Mouse (Mus musculus): ENCODE measurements at regions not wholly inside any gene's neighbourhood (a gene's known extent, or its start where the extent isn't known, plus 50 kb on each side); places are given as distances from the start of the nearest gene placed in this dataset.
A peak's percentile ranks its signal among the peaks of the same experiment; 100 is the strongest.

DNA sequence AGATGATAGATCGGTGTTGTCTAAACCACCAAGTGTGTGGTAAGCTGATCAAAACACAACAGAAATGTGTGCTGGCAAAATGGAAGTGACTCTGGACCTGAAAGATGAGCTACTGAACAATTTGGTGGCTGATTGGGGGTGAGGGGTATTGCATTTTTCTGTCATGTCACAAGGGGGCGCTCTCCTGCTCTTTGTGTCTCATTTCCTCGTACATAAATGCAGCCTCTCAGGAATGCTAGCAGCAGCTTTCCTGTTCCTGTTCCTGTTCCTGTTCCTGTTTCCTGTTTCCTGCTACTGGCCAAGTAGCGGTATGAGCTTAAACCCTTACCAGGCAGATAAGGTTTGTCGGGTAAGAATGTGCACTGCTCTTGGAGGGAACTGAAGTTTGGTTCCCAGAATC lies 134.7 kb upstream of the Fstl4 start:
- DNase-seq (ENCODE audit: low spot score in 2 of 2), result no peak

DNA sequence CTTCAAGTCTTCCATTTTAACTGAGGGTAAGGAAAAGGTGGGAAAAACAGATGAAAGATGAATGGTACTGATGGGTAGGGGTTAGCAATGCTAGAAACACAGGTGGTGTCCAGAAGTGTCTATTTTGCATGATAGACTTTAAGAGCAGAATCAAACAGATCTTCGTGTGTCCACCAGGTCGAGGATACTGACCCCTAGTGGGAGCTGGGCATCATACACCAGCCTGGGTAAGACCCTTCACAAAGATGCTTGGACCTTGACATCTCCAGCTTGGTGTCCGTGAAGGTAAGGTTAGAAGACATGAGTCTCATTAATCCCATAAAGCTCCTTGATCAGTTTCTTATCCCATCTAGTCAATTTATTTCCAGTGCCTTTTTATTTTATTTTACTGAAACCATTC lies 132.9 kb upstream of the Fstl4 start:
- no peak for DNase-seq (ENCODE audit: low spot score in 2 of 2)

DNA sequence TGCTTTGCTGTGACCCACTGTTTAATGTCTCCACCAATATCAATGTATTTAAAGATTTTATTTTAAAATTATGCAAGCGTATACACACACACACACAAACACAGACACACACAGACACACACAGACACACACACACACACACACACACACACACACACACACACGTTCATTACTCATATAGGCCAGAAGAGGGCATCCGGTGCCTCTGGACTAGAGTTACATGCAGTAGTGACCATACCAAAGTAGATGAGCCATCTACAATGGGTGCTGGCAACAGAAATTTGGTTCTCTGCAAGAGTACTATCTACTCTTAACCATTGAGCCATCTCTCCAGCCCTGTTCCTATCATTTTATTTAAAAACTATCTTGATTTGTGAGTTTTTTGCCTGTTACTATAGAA lies 130.2 kb upstream of the Fstl4 start:
- DNase-seq (ENCODE audit: low spot score in 2 of 2), result peak in 1 of 2 experiments; percentile 14

DNA sequence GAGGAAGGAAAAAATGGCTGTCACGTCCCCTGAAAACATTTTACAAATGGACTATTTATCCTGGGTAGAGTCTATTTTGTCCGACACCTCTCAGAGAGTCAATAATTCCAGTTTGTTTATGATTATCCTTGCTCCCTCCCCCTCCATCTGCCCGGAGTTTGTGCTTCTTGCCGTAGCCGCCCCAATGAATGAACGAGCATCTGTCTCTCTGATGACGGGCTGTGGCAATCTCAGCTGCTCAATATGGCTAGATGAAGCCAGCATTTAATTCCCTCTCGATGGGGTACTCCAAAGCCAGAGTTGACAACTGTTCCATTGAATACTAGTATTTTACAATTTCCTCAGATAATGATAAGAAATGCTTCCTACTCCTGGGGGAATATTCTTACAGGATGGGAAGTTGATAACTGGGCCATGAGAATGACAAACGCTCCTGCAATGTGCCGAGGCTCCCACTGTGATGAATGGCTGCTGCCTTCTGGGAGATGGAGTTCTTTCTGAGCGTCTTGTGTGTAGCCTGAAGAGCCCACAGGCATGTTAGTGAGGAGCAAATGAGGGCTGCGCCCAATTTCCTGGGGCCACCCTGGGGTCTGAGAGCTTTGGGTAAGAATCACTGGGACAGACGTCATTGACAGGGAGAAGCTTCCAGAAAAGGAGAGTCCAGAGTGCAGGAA lies 128.6 kb upstream of the Fstl4 start:
- DNase-seq (ENCODE audit: low spot score in 2 of 2), result no peak

DNA sequence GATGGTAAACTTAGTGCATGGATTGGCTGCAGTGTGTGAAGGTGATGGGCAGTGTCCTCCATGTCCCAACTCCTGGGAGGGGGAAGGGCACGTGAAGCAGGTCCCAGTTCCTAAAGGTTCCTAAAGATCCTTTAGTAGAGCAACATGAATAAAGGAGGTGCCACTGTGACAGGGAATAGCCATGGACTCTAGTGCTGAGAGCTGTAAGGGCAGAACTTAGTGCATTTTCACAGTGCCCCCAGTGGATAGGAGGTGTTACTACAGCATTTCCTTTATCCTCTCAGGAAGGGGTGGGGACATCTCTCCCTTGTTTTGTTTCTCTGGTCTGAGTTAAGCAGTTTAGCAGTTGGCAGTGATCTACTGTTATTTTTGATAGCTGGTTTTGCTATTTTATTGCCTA lies 125.5 kb upstream of the Fstl4 start:
- DNase-seq (ENCODE audit: low spot score in 2 of 2), result no peak

DNA sequence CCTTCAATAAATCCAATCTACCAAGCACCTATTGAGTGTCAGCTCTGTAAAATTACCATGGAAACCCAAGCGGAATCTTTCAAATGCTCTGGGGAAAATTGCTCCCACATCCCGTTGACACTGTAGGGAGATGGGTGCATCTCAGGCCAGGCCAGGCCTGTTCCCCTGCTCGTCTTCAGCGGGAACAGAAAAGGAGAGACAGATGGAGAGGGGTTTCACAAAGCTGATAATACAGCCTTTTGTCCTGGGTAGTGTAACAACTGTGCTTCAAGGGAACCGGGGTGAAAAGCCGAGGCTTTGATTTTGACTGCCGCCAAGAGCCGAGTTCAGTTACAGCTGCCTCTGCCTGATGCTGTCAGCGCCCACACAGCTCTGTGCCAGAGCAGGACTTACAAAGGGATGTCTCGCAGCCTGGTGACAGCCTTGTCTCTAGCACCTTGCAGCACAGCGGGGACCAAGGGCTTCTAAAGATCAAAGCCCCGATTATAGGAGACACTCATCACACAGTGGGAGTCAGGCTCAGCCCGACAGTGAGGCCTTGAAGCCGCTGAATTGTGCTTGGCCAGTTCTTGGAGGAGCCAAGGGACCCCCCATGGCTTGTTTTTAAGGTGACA lies 122.6 kb upstream of the Fstl4 start:
- DNase-seq (ENCODE audit: low spot score in 2 of 2), result peak in 1 of 2 experiments; percentile 43

DNA sequence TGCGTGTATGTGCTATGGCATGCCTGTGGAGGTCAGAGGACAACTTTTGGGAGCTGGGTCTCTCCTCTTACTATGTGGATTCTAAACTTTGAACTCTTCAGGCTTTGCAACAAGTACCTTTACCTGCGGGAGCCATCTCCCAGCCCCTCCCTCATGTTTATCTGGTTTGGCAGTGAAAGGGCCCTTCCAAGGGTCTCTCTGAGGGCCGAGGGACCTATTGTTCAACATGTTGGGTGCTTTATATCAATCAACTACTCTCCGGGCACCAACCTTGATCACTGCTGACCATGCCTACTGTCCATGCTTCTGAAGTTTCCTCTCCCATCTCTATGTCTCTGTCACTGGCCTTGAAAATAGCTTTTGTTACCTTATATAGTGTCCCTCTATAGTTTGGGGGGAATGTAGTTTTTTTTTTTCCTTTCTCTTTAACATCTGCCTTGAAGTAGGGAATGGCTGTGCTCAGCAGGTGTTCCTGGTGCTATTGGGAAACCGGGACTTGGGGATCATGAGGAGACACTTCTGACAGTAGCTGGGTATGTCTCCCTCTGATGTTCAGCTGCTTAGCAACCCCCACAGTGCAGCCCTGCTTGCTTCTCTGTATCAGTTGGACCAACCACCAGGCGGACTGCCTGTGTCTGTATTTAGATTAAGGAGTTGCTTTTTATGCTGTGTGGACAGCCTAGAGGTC lies 120.2 kb upstream of the Fstl4 start:
- DNase-seq (ENCODE audit: low spot score in 2 of 2), result no peak

DNA sequence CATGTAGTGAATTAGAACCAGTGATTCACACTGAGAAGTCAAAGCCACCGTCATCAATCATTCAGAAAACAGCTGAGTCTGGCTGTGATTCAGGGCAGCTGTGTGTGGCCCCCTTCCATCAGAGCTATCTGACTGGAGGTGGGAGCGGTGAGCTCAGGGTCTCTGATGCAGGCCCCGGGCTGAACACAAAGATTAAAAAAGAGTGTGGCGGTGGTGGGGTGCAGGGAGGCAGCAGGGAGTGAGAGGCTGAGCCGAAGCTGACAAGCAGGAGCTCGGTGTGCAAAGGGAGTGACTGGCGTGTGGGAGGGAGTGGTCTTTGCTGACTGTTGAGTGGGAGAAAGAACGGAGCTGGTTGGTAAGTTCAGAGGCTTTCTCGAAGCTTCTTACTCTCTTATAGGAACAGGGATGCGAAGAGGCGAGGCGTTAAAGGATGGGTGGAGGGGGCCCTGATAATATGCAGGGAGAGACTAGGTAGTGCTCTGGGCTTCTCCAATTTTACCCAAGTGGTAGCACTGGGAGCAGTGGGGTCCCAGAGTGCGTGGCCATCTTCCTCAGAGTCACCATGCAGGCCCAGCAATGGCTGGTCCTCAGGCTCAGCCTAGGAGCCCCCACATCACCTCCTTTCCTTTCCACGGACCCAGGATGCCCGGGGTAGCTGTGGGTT lies 116.1 kb upstream of the Fstl4 start:
- peak; percentile 57 to 68 for DNase-seq (ENCODE audit: low spot score in 2 of 2)

DNA sequence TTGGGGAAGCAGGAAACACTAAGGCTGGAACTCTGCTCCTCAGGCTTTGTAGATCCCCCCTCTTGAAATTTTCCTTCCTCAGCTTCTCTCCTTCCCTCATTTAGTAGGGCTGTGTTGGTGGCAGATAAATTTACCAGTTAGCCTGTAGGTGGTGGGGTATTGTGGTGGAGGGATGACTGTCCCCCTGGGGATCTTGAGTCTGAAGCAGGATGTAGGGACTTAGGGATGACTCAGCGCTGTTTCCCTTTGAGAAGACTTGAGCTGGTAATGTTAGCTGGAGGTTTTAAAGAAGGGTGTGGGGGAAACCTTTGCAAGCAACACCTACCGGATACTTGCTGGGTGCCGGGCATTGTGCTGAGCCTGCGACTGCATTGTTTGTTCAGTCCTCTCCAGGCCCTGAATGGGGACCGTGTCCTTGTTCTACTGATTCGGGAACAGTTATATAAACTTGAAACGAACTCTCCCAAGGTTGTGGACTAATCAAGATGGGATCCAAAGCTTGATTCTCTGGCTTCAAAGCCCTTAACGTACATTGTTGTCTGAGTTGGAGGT lies 115.5 kb upstream of the Fstl4 start:
- DNase-seq (ENCODE audit: low spot score in 2 of 2), result peak in 1 of 2 experiments; percentile 60

DNA sequence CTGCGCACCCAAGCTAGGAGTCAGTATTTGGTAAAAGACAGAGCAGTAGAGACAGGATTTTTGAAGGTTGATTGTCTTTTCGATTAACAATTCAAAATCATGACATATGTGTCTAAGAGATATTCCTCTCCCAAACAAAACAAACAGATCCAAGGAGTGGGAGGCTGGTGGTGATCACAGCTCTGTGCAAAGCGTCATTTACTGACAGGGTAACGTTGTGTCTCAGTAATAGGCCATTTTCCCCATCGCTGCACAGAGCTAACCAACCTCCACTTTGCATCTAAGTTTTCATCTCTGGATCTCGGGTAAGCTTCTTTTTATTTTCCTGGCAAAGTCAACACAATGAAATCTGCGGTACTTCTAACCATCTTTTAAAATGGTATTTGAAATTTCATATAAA lies 109.8 kb upstream of the Fstl4 start:
- DNase-seq (ENCODE audit: low spot score in 2 of 2), result peak in 1 of 2 experiments; percentile 30

DNA sequence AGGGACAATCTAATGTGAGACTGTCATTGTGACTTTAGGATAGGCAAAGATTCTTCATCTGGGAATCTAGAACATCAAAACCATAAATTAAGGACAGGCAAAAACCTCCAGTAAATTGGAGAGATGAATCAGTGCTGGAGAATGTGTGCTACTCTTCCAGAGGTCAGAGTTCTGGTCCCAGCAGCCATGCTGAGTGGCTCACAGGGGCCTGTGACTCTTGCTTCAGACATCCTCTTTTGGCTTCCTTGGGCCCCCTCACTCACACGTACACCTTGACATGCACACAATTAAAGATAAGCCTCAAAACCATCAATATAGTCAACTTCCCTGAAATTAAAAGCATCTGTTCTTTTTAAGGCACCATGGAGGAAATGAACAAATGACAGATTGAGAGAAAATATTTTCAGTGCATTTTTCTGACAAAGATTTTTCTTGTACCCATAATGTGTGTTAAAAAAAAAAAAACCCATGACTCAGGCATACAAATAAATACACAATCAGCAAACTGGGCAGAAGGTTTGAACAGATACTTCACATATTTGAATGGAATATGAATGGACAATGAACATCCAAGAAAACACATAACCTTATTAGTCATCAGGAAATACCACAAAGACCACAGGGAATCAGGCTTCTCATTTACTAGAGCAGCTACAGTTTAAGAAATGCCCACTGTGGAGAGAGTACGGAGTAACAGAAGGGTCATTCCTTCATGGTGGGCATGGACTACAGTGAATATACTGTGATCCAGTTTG lies 108.5 kb upstream of the Fstl4 start:
- DNase-seq (ENCODE audit: low spot score in 2 of 2), result no peak

DNA sequence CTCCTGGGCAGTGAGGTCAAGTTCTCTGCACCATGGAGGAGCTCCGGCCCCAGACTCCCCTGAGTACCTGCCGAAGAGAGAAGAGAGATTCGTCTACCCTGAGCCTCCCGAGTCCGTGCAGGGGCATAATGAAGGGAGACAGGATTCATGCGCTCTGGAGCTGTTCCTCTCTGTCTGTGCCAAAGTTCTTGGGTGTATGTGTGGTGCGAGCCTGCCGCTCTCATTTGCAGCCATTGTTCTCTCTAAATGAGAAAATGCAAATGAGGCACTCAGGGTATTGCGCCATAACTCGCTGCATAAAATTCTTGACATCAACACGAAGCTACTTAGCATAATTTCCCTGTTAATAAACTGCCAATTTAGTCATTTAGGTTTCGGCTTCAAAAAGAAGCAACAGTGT lies 103.2 kb upstream of the Fstl4 start:
- no peak for DNase-seq (ENCODE audit: low spot score in 2 of 2)

DNA sequence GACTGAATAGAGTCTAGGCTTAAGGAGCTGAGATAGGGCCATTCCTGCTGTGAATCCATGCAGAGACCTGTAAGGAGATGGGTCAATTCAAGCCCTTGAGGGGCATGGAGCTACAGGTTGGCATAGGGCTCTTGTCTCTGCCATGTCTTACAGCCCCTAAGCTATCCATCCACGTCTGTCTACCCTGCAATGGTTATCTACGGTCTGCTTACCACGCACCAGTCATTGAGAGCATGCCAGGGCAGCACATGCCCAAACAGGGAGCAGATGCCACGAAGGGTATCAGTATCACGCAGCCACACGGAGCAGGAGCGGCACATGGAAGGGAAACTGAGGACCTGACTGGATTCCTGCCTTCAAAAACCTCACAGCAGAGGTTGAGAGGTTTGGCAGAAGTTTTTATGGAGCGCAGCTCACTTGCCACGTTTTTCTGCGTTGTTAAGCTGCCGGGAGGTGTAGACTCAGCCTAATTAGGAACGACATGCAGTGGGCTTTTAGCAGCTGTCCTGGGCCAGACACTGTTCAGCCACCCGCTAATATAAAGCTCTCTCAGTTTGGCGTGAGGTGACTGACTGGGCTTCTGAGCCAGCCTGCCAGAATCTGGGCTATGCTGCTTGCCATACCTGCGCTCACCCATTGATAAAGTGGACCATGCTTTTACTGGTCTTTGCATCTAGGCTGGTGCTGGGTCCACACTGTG lies 102.4 kb upstream of the Fstl4 start:
- no peak for DNase-seq (ENCODE audit: low spot score in 2 of 2)

DNA sequence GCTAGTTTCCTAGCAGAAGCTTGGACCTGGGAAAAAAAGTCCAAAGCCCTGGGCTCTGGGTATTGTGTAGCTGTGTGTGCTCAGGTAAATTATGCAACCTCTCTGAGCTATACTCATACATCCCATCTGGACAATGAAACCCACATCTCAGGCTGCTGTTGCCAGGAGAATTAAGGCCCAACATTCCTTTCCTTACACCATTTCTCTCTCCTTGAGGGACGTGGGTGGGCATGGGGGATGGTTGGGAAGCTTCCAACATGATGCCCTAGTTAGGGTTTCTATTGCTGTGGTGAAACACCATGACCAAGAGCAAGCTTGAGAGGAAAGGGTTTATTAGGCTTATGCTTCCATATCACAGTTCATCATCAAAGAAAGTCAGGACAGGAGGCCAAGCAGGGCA lies 99.1 kb upstream of the Fstl4 start:
- peak; percentile 55 to 59 for DNase-seq (ENCODE audit: low spot score in 2 of 2)

DNA sequence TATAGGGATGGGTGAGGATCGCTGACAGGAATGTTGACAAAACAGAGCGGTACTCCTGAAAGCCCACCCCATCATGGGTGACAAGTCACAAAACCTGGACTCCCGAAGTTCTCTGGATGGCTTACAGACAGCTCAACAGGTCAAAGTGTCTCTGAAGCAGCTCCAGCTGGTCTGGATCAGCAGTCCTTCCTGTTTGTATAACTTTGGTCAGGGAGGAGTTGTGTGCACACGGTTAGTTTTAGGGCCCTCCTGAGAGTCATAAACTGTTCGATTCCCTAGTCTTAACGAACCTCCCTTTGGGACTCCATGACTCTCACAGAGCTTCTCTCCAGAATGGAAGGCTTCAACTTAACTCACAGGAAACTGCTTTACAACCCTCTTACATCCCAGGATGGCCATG lies 89.4 kb upstream of the Fstl4 start:
- DNase-seq (ENCODE audit: low spot score in 2 of 2), result no peak

DNA sequence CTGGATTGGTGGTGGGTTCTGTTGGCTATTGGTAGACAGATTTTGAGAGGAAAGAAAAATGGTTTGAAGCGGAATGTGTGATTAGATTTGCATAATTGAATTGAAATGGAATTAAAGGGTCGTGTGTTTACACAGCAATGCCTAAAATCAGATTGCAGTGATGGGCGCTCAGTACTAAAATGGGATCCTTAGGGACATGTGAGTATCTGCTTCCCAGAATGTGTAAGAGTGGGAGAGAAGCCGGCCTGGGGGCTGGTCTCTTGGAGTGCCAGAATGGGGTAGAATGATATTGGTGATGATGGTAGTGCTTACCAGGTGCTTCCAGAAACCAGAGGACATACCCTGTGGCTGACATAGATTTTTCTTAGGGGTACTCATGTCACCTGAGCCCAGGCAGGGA lies 86.2 kb upstream of the Fstl4 start:
- no peak for DNase-seq (ENCODE audit: low spot score in 2 of 2)

DNA sequence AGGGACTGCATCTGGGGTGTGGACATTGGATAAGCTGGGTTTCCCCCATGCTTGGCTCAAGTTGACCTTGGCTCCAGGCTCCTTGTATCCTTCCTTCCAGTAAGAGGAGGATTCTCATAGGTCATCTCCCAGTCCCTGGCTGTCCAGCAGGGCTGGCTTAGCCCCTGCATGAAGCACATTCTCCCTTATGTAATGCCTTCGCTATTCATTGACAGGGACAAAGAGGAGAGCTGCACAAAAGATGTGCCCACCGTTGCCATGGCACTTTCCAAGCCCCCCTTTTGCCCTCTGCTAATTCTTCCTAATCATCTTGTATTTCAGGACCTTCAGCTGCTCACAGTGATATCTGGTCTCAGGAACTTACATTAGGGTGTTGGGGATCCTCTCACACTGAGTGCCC lies 79.0 kb upstream of the Fstl4 start:
- DNase-seq (ENCODE audit: low spot score in 2 of 2), result no peak

DNA sequence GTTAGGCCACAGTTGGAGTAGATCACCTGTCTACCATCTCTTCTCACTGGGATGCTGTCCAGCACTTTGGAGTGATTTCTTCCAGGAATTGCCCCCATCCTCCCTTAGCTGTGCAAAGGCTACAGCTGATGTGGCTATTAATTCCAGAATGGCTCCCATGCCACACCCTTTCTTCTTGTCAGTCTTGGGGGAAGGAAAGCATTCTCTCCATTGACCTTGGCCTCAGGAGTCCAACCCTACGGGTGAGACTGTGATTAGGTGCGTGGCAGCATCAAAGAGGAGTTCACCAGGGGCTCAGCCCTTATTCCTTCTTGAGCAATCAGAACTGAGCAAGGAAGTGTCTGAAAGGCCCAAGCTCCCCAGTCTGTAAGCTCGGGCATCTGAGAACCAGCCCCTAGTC lies 71.7 kb upstream of the Fstl4 start:
- no peak for DNase-seq (ENCODE audit: low spot score in 2 of 2)

DNA sequence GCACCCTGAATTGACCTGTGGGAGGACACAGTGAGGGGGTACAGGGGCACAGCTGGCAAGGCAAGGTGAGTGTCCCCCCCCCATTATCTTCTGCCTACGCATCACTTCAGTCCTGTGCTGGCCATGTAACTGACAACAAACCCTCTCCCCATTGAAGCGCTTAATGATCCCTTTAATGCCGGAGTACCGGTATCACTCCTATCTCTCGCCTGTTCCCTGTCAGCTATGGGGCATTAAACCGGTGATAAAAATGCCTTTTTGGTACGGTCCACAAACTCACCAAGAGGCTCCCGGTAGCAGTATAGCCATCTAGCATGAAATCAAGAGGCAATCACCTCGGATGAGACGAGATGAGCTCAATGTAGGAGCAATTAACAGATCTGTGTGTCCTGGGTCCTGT lies 62.8 kb upstream of the Fstl4 start:
- DNase-seq (ENCODE audit: low spot score in 2 of 2), result no peak

DNA sequence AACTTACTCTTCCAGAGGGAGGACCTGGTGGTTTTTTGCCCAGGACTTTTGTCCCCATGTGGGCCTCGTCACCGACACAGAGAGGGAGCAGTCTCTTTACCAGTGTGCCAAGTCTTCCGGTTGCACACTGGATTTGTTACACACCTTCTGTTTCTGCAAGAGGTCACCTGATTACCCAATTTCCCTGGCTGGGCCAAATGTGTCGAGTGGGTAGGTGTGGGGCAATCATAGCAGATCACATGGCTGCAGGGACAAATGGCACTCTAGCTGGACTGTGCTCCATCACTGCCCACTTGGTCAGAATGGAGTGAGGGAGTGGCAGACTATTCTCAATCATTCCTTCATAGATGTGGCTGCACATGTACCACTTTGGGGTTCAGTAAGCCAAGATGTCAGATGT lies 61.0 kb upstream of the Fstl4 start:
- no peak for DNase-seq (ENCODE audit: low spot score in 2 of 2)
